Mouse (Mus musculus) cerebellum, adult 11-12 months (tissue): ENCODE measurements around the gene St14.
"Not testable (repeated sequence)": the region's sequence is repeated elsewhere in the genome, so short reads cannot be mapped to it uniquely, and the experiment has no call there.

Source experiments
- DNase-seq: peaks from one replicate; pipeline ENCODE4 v3.0.0; 2022

Gene St14

DNA sequence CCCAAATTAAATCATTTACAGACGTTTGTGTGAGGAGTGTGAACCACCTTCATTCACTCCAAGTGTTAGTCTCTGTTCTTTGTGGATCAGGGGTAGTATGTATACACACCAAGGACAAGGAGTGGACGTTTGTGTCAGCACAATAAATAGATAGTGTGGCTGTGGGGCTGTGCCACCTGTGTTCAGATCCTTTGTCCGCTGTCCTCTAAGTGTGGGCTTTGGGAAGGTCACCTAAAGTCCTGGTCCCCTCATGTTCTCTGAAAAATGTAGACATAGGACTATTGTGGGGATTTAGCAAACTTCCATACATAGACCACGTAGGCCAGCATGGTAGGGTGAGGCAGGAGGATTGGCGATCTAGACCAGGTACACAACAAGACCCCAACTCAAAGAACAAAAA, 46.1 kb downstream of the St14 start:
- DNase-seq = no peak

DNA sequence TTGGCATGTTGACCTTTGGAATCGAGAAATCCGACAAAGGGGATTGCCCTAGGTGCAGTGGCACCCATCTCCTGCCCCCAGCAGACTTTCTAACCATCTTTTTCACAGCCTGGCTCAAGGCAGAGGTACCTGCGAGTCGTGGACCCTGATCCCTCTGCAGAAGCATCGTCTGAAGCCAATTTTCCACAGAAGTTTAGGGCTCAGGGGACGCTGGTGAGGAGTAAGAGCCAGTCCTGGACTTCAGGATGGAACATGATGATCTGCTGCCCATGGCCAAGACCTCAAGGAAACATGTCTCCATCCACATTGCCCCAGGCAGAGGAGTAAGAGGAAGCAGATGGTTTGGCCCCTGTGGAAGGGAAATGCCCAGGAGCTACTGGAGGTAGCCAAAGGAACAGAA, 48.9 kb downstream of the St14 start:
- no peak for DNase-seq

DNA sequence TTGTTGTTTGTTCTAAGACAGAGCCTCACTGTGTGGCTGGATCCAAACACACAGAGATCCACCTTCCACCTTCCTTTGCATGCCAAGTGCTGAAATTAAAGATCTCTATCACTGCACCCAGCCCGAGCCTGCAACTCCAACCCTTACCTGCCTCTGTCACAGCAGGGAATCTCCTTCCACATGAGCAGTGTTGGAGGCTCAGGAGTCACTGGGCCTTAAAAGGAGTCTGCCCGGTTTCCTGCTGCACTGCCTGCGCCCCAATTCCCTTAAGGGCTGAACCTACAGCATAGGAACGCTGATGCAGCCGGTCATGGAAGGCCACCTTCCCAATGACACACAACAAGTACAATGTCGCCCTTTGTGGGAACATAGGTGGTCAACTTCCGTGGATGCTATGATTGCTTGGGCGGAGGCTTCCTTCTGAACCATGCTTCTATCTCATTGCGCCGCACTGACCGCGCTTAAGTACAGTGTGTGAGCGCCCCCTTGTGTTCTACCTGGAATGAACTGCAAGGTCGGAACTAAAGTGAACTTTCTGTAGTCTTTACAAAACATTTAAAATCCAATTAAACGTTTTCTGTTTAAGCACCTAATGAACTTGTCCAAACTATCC, 49.5 kb downstream of the St14 start:
- DNase-seq = peak; percentile 50

DNA sequence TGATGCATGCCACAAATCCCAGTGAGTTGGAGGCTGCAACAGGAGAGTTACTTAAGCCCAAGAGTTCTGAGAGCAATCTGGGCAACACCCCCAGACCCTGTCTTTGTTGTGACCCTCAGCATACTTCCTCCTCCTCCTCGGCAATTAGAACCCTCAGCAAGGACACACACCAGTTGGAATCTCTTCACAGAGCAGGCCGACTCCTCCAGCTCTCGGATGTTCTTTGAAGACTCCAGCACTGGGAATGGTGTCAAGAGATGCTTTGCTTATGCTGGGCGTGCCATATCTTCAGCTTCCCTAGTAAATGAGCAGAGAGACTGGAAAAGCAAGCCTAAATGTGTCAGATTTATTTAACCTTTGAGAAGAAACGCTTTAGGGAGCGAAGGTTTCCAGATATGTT, 50.9 kb downstream of the St14 start:
- no peak for DNase-seq

DNA sequence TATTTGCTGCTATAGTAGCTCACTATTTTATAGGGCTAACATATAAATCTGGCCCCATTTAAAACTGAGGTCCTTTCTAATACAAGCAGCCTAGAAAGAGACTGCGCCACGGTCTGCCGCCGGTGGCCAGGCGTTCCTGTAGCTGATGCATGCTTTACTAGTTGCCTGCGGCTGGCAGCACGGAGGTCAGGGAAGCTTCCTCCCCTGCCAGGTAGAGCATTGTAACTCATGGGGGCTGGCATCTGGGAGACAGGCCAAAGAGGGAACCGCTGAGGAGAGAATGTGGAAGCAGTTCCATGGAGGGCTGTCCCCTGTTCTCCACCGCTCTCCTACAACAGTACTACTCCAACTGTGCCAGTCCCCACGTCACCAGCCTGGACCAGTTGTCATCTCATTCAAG, 56.8 kb downstream of the St14 start:
- DNase-seq = no peak

DNA sequence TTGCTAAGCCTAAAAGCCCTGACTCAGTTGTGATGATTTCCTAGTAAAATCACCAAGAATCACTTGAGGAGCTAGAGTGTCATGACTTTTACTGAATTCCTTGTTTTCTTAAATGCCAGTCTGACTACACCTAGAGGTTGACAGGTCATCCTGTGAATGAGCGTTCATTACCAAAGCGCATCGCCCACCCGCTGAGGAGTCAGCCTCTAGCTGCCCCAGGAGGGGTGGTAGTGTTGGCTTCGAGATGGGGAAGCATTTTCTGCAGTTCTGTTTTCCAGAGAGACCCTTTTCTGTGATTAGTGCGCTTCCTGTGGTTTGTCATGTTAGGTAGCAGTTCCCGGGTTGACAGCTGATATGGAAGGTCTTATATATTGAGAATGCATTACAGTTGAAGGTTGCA, 57.9 kb downstream of the St14 start:
- no peak for DNase-seq

DNA sequence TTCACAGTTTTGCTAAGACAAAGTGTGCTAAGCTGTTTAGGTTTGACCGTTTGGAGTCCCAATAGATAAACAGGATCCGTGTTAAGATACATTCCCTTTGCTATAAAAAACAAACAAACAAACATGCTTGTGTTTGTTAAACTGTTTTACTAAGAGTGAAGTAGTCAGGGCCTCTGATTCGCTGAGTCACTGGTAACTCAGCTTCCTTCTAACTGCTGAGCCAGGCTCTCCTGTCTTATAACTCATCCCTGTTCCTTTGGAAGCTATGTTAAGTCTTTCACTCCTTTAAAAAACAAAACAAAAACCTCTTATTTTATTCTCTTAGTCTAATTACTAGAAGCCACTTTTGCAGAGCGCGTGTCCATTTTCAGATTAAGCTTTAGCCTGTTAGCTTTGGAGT, 59.4 kb downstream of the St14 start:
- DNase-seq = no peak

DNA sequence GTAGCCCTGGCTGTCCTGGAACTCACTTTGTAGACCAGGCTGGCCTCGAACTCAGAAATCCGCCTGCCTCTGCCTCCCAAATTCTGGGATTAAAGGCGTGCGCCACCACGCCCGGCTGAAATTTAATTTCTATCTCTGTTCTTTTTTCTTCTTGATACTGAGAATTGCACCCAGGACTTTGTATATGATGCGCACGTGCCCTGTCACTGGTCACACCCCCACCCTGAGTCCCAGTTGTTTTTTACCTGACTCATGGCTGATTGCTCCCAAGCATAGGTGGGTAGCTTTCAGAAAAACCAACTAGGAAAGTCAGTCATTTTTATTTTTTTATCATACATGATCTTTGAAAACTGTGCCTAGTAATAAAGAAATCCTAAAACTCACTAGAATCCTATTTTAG, 60.9 kb downstream of the St14 start:
- DNase-seq = no peak

DNA sequence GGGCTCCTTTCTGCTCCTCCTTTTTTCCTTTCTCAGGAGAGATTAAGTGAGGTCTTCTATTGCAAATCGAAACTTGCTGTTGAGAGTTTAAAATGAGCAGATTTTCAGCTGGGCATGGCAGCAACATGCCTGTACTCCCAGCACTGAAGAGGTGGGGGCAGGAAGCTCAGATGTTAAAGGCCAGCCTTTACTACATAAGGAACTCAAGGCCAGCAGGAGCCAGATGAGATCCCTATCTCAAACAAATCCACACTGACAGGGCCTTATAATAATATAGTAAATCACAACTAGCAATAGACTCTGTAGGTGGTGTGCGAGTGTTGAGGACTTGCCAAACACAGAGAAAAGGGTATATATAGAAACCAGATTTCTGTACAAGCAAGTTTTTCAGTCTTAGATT, 72.9 kb downstream of the St14 start:
- no peak for DNase-seq

DNA sequence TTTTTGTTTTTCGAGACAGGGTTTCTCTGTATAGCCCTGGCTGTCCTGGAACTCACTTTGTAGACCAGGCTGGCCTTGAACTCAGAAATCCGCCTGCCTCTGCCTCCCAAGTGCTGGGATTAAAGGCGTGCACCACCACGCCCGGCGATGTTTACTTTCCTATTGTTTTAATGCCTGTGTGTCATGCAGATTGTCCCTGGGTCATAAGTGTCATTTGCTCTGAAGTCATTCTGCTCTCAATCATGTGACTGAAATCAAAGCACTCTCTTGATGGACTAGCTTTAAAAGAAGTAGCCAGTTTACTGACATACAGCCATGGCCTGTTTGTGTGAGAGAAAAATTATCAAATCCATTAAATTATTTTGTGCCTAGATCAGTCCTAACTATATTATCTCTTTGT, 80.1 kb downstream of the St14 start:
- not testable (repeated sequence) for DNase-seq

DNA sequence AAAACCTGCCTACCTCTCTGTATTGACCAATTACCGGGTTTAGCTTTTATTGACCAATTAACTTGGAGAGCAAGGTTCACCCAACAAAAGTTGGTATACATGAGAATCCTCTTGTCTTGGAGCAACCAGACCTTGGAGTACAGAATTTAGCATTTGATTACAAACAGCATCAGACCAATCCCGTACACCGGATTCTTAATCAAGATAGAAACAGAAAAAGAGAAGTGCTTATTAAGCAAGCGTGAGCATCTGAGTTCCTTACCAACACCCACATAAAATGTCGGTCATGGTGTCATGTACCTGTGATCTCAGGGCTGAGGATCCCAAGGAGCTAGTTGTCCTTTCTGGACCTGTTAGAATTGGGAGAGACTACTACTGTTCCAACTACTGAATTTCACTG, 81.4 kb downstream of the St14 start:
- DNase-seq = no peak
